ENCODE assay signal across 8 mouse cellular contexts in the genomic region with DNA sequence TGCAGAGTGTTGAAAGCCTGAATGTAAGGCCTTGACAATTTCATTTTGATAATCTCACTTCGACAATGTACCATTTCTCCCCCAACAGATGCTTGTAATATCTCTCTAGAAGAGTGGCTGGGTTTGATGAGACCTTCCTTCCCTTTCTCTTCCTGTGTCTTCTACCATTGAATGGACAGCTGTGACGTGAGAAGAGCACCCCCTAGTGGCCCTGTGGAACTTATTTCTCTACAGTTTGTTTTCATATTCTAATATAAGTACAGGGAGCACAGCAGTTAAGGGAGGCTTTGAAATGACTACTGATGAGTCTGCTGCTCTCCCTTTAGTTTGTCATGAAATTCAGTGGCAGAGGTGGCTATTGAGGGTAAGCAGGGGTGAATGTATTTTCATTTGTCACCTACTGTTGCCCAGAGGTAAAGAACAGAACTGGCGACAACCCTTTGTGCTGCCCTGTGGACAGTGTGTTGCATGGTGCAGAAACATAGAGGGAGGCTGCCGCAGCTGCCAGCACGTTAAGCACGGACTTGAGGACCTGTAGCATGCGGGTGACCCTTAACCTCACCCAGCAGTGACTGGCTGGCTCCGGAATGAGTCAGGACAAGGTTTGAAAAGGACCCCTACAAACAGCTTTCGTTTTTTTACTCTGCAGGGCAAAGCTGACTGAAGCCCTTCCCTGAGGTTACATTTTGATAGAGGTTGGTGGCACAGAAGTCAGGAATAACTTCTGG. TPM values are rescaled to one million over a fixed set of nuclear protein-coding genes. Genes with fewer than 3 reads are reported as not detected.
A peak's percentile ranks its signal among the peaks of the same experiment; 100 is the strongest.
DNase-seq lines count a peak whose midpoint lies in the region; ATAC-seq lines count a peak whose summit lies in the region.

No protein-coding gene starts in this region.

- DNase-seq in heart, adult 18-20 months = peak; percentile 21 to 43
- DNase-seq in heart, postnatal 25 days (ENCODE audit: low spot score) = no peak
- peak; percentile 73 for DNase-seq in 3T3-L1 (ENCODE audit: low read depth, low spot score)
- peak; percentile 7 for DNase-seq in Muller cell, postnatal 12 days (ENCODE audit: inconsistent ontology term)
- peak; percentile 62 for DNase-seq in kidney, postnatal 10 days
- DNase-seq in mesoderm, embryonic 11.5 days (ENCODE audit: low read depth, low spot score) = peak; percentile 60
- DNase-seq in yolk sac, embryonic 10.5 days (ENCODE audit: low spot score) = peak; percentile 45

- ATAC-seq in common myeloid progenitor, adult 5-6 weeks (replicated peaks; ENCODE audit: low read depth, poor library complexity, severe bottlenecking) = peak; percentile 82

- intact Hi-C loops in heart, postnatal 25 days (cut with DNase I) = loop anchor here (1.0 to 5.0 kb wide), 3 partner anchors 18 to 552 kb away; no protein-coding TSS in a partner anchor

RNA-seq across cellular contexts. Expression of a gene that starts 10.3 kb away (rescaled TPM):
- total RNA-seq in heart, adult 18-20 months (2021) = not detected
- total RNA-seq in heart, postnatal 25 days (2021) = not detected
- total RNA-seq in common myeloid progenitor, adult 5-6 weeks (2017) = not detected in 2 replicates
